Mouse (Mus musculus) WW6 (cell line): ENCODE results near the gene Gm4836.
"Not testable (repeated sequence)": the region's sequence is repeated elsewhere in the genome, so short reads cannot be mapped to it uniquely, and the experiment has no call there.

Experiments used
- DNase-seq: peaks from one replicate; pipeline ENCODE4 v3.0.0-alpha.2; 2013; ENCODE audit warnings: low read depth, low spot score

The Gm4836 gene

GRCm38 (mm10) chrX:28293532-28293931, at the start of gene Gm4836:
Gene Gm4836 (minus strand): TSS chrX:28293632.
- not testable (repeated sequence) for DNase-seq
